Comparison of ENCODE assay signal across 22 mouse cellular contexts in the genomic region with DNA sequence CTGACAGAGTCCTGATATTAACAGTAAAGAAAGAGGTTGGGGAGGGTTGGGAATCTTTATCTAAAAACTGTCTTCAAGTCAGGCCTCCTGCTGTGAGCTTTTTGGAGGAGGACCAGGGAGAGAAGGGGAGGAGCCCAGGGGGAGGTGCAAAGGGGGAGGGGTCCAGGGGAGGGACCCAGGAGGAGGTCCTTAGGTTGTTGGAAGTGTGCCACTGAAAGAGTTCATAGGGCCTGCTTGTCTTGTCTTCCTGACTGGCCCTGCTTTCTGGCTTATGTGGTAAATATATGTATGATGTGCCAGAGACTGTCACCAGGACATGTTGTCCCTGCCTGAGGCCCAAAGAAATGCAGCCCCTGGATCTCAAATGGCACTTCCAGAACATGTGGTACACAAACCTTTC. TPM values are rescaled to one million over a fixed set of nuclear protein-coding genes. Genes with fewer than 3 reads are reported as not detected.
DNase-seq lines count a peak whose midpoint lies in the region; ATAC-seq lines count a peak whose summit lies in the region.
"Had no signal": no experiment of that assay in that cellular context is flagged by ENCODE, and none has a peak within 500 bp of the region (broad histone marks: within the 10 kb centered on the region; RNA-seq: fewer than 3 reads in every experiment).

No protein-coding gene starts in this region.

- no peak overlapping the region for H3K27ac ChIP-seq in midbrain, embryonic 11.5 days (ENCODE audit: low read depth, low read length)
- H3K27ac ChIP-seq in midbrain, embryonic 14.5 days (replicated peaks; ENCODE audit: low read depth, low read length), result no peak overlapping the region
- H3K27ac ChIP-seq in liver, embryonic 11.5 days (ENCODE audit: low read depth, low read length), result no peak overlapping the region
- H3K27ac ChIP-seq: forebrain, embryonic 15.5 days; hindbrain, embryonic 12.5 days; limb, embryonic 12.5 days had no signal

- no peaks in the 10 kb centered on the region for H3K36me3 ChIP-seq in midbrain, embryonic 11.5 days (ENCODE audit: control insufficient read depth, insufficient read depth, low read length)
- H3K36me3 ChIP-seq in midbrain, embryonic 14.5 days (ENCODE audit: control insufficient read depth, insufficient read depth, low read length), result no peaks in the 10 kb centered on the region
- H3K36me3 ChIP-seq in liver, embryonic 11.5 days (ENCODE audit: control insufficient read depth, insufficient read depth, low read length), result no peaks in the 10 kb centered on the region
- H3K36me3 ChIP-seq: forebrain, embryonic 15.5 days; hindbrain, embryonic 12.5 days; limb, embryonic 12.5 days had no signal

- H3K4me1 ChIP-seq in midbrain, embryonic 11.5 days (ENCODE audit: control insufficient read depth, insufficient read depth, low read length), result no peaks in the 10 kb centered on the region
- H3K4me1 ChIP-seq in midbrain, embryonic 14.5 days (ENCODE audit: control insufficient read depth, insufficient read depth, low read length), result no peaks in the 10 kb centered on the region
- H3K4me1 ChIP-seq in liver, embryonic 11.5 days (replicated peaks; ENCODE audit: control insufficient read depth, insufficient read depth, low read length), result peaks cover 3% of the 10 kb centered on the region; the same call in 1 of the 2 replicates

- no peak for ATAC-seq in midbrain, embryonic 11.5 days (ENCODE audit: low FRiP score)
- ATAC-seq in midbrain, embryonic 14.5 days (ENCODE audit: low FRiP score, low TSS enrichment), result no peak
- peak; percentile 65; the same call in 1 of the 2 replicates for ATAC-seq in liver, embryonic 11.5 days (replicated peaks; ENCODE audit: low FRiP score)
- peak; percentile 81 for ATAC-seq in megakaryocyte-erythroid progenitor cell, adult 5-6 weeks (replicated peaks; ENCODE audit: low FRiP score, low TSS enrichment, poor library complexity, severe bottlenecking)
- ATAC-seq: CD4-positive, CD25-positive, alpha-beta regulatory T cell, adult 4 months; forebrain, embryonic 15.5 days; inflammation-experienced regulatory T-cells, adult 6 months; lung, postnatal 0 days; Patski had no signal

- intact Hi-C loops in heart, postnatal 36 days (cut with DNase I), result no loop called here

- H3K9me3 ChIP-seq in midbrain, embryonic 11.5 days (ENCODE audit: control insufficient read depth, low read length), result no peaks in the 10 kb centered on the region
- H3K9me3 ChIP-seq in midbrain, embryonic 14.5 days (ENCODE audit: control insufficient read depth, low read length), result no peaks in the 10 kb centered on the region
- no peaks in the 10 kb centered on the region for H3K9me3 ChIP-seq in liver, embryonic 11.5 days (ENCODE audit: control insufficient read depth, low read length)
- H3K9me3 ChIP-seq: forebrain, embryonic 15.5 days; hindbrain, embryonic 12.5 days; limb, embryonic 12.5 days had no signal

- no peaks in the 10 kb centered on the region for H3K27me3 ChIP-seq in midbrain, embryonic 11.5 days (ENCODE audit: control insufficient read depth, insufficient read depth, low read length)
- H3K27me3 ChIP-seq in midbrain, embryonic 14.5 days (ENCODE audit: control insufficient read depth, insufficient read depth, low read length), result no peaks in the 10 kb centered on the region
- no peaks in the 10 kb centered on the region for H3K27me3 ChIP-seq in liver, embryonic 11.5 days (replicated peaks; ENCODE audit: control insufficient read depth, insufficient read depth, low read length)
- H3K27me3 ChIP-seq: limb, embryonic 12.5 days; megakaryocyte, embryonic 14.5 days; Patski had no signal

- DNase-seq in midbrain, embryonic 11.5 days (ENCODE audit: low spot score, missing footprints), result peak; percentile 68
- no peak for DNase-seq in midbrain, embryonic 14.5 days
- DNase-seq in R1 (ENCODE audit: low read depth, low spot score), result peak; percentile 65
- no peak for DNase-seq in liver, embryonic 11.5 days (ENCODE audit: low spot score)
- DNase-seq in heart, adult 9 months (ENCODE audit: low spot score in 2 of 2), result no peak
- DNase-seq in testis, postnatal 14 days (ENCODE audit: low spot score), result no peak
- DNase-seq in heart, postnatal 36 days, result no peak
- DNase-seq: cerebellum, adult 11 months; cerebellum, postnatal 25 days; gastrocnemius, postnatal 10 days; heart, adult 18-20 months; kidney, postnatal 10 days; spleen, adult 18-20 months had no signal

- no peak overlapping the region for H3K4me2 ChIP-seq in midbrain, embryonic 11.5 days
- H3K4me2 ChIP-seq in midbrain, embryonic 14.5 days (ENCODE audit: low read length), result no peak overlapping the region
- no peak overlapping the region for H3K4me2 ChIP-seq in liver, embryonic 11.5 days
- H3K4me2 ChIP-seq: forebrain, embryonic 15.5 days; hindbrain, embryonic 12.5 days; limb, embryonic 12.5 days had no signal

- H3K4me3 ChIP-seq in midbrain, embryonic 11.5 days (ENCODE audit: low read depth, low read length), result no peak overlapping the region
- no peak overlapping the region for H3K4me3 ChIP-seq in midbrain, embryonic 14.5 days (replicated peaks; ENCODE audit: low read depth, low read length)
- H3K4me3 ChIP-seq in liver, embryonic 11.5 days (ENCODE audit: low read depth, low read length), result no peak overlapping the region
- H3K4me3 ChIP-seq: forebrain, embryonic 15.5 days; hindbrain, embryonic 12.5 days; limb, embryonic 12.5 days; megakaryocyte, embryonic 14.5 days had no signal

- H3K9ac ChIP-seq in midbrain, embryonic 11.5 days (ENCODE audit: low read length), result no peak overlapping the region
- no peak overlapping the region for H3K9ac ChIP-seq in midbrain, embryonic 14.5 days (replicated peaks; ENCODE audit: low read length)
- no peak overlapping the region for H3K9ac ChIP-seq in liver, embryonic 11.5 days (ENCODE audit: low read depth, low read length)
- H3K9ac ChIP-seq: forebrain, embryonic 15.5 days; hindbrain, embryonic 12.5 days; limb, embryonic 12.5 days had no signal

RNA-seq across cellular contexts. Expression of gene Syne3, which starts 49.2 kb away (rescaled TPM):
- polyA plus RNA-seq in midbrain, embryonic 11.5 days (2014; fragmentation: Nextera tagmentation; extraction: Ambion mirVana), result 0.10 TPM in 1 of 2 replicates, not detected in the other
- polyA plus RNA-seq in midbrain, embryonic 14.5 days (2014; fragmentation: Nextera tagmentation; extraction: Ambion mirVana), result 0.04 TPM in 1 of 2 replicates, not detected in the other
- 1.4 and 1.8 TPM in 2 replicates for polyA plus RNA-seq in liver, embryonic 11.5 days (2014; fragmentation: Nextera tagmentation; extraction: Ambion mirVana)
- 10.9 and 15.7 TPM in 2 replicates for total RNA-seq in megakaryocyte-erythroid progenitor cell, adult 5-6 weeks (2014; fragmentation: Nextera tagmentation)
- total RNA-seq in megakaryocyte-erythroid progenitor cell, adult 5-6 weeks (2017), result 9.1 and 9.7 TPM in 2 replicates
- total RNA-seq in heart, postnatal 36 days (2021), result 1 to 10 TPM; 7.2 to 7.8 TPM

Comparison
In these comparisons a context has a peak if more than half of its experiments do, and no peak if none do; other contexts are left out.
1. DNase-seq: peak in midbrain, embryonic 11.5 days (single experiment) and R1 (single experiment); none in midbrain, embryonic 14.5 days (single experiment), liver, embryonic 11.5 days (single experiment), heart, adult 9 months (0 of 2), testis, postnatal 14 days (single experiment) and heart, postnatal 36 days (0 of 2).
2. ATAC-seq: peak in liver, embryonic 11.5 days (single experiment) and megakaryocyte-erythroid progenitor cell, adult 5-6 weeks (single experiment); none in midbrain, embryonic 11.5 days (single experiment) and midbrain, embryonic 14.5 days (single experiment).